Mouse (Mus musculus): ENCODE measurements around the gene Fut7. TPM values are rescaled to one million over a fixed set of nuclear protein-coding genes. Genes with fewer than 3 reads are reported as not detected.

Fut7 gene
- polyA plus RNA-seq, 1 experiment, result not detected

DNA sequence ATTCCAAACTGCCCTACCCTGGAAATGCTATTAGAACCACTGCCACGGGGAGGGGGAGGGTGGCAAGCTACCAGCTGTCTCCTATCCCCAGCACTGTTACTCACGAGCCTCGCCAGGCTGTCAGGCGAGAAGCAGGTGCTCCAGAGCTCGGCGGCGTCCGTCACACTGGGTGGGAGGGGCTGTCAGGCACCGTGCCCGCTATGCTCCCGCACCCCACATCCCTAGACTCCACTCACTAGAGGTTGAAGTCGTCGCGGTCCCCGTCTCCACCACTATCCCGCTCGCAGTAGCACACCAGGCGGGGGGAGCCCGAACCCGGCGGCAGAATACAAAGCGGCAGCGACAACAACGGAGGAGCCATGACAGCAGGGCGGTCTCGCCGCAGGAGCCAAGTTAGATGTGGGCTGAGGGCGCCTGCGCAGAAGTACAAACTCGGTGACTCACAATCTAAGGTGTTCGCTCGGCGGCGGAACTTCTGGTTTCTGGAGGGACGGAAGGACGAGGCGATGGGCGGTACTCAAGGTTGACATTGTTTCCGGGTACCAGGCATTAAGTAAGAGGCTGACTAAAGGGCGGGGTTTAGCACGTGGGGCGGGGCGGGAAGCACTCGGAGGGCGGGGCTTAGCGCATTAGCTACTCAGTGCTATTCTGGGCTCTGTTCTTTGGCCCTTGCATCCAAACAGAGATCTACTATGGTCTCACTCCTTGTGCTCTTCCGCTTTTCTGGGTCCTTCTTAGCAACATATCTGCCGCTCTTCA lies 37.7 kb downstream of the Fut7 start, which contains the start of gene Paxx:
Gene Paxx (minus strand): TSS at position 544 of the 759 bp plus-strand sequence.
- Histone ChIP-seq H3K27ac (replicated peaks; ENCODE audit: low read depth, low read length) (peak within 1 kb of the TSS; percentile 90), H3K4me1 (ENCODE audit: control insufficient read depth, insufficient read depth, insufficient read length, low read length) (peaks cover 18% of the 10 kb centered on the region), H3K4me3 (ENCODE audit: insufficient read depth, low read depth, low read length) (peak within 1 kb of the TSS; percentile 96)

- Histone ChIP-seq H3K4me1 (ENCODE audit: control insufficient read depth, insufficient read depth, insufficient read length, low read length) (peaks cover 22% of the 10 kb centered on the region), H3K27ac (replicated peaks; ENCODE audit: low read depth, low read length) (peak overlapping the region; percentile 74), H3K4me3 (ENCODE audit: insufficient read depth, low read depth, low read length) (peak overlapping the region; percentile 43)
Observed at GRCm38 (mm10) chr2:25461407-25461806, 38.3 kb downstream of the Fut7 start.

DNA sequence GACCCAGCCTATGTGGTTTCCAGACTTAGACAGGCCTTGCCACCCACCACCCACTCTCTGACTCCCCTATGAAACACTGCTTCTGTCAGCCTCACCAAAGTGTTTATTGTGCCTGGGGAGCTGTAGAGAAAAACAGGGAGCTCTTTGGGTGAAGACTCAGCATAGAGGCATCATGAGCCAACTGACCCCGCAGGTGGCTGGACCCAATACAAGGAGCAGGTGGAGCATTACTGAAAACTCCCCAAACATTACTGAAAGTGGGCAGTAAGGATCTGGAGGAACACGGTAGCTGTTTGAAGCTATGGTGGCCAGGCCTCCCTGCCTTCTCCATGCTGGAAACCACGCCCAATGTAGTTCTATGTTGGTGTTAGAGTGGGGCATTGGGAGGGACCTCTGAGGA lies 40.6 kb downstream of the Fut7 start:
- H3K27ac ChIP-seq (replicated peaks; ENCODE audit: low read depth, low read length), result no peak overlapping the region
- no peak overlapping the region for H3K4me3 ChIP-seq (ENCODE audit: insufficient read depth, low read depth, low read length)
- H3K4me1 ChIP-seq (ENCODE audit: control insufficient read depth, insufficient read depth, insufficient read length, low read length), result peaks cover 22% of the 10 kb centered on the region

GRCm38 (mm10) chr2:25465256-25465655 lies 42.2 kb downstream of the Fut7 start:
- peak overlapping the region; percentile 68 for H3K27ac ChIP-seq (replicated peaks; ENCODE audit: low read depth, low read length)
- H3K4me3 ChIP-seq (ENCODE audit: insufficient read depth, low read depth, low read length), result no peak overlapping the region
- H3K4me1 ChIP-seq (ENCODE audit: control insufficient read depth, insufficient read depth, insufficient read length, low read length), result peaks cover 22% of the 10 kb centered on the region

- Histone ChIP-seq H3K4me3 (ENCODE audit: insufficient read depth, low read depth, low read length) (no peak overlapping the region), H3K4me1 (ENCODE audit: control insufficient read depth, insufficient read depth, insufficient read length, low read length) (peaks cover 22% of the 10 kb centered on the region), H3K27ac (replicated peaks; ENCODE audit: low read depth, low read length) (peak overlapping the region; percentile 68)
Observed at GRCm38 (mm10) chr2:25465816-25466635, 43.0 kb downstream of the Fut7 start.

- Histone ChIP-seq H3K4me3 (ENCODE audit: insufficient read depth, low read depth, low read length) (no peak overlapping the region), H3K27ac (replicated peaks; ENCODE audit: low read depth, low read length) (no peak overlapping the region), H3K4me1 (ENCODE audit: control insufficient read depth, insufficient read depth, insufficient read length, low read length) (peaks cover 18% of the 10 kb centered on the region)
Observed at GRCm38 (mm10) chr2:25467606-25468303, 44.7 kb downstream of the Fut7 start.

- no peak overlapping the region for H3K27ac ChIP-seq (replicated peaks; ENCODE audit: low read depth, low read length)
- peaks cover 28% of the 10 kb centered on the region for H3K4me1 ChIP-seq (ENCODE audit: control insufficient read depth, insufficient read depth, insufficient read length, low read length)
- H3K4me3 ChIP-seq (ENCODE audit: insufficient read depth, low read depth, low read length), result no peak overlapping the region
Observed at GRCm38 (mm10) chr2:25468962-25469915, 46.2 kb downstream of the Fut7 start.

DNA sequence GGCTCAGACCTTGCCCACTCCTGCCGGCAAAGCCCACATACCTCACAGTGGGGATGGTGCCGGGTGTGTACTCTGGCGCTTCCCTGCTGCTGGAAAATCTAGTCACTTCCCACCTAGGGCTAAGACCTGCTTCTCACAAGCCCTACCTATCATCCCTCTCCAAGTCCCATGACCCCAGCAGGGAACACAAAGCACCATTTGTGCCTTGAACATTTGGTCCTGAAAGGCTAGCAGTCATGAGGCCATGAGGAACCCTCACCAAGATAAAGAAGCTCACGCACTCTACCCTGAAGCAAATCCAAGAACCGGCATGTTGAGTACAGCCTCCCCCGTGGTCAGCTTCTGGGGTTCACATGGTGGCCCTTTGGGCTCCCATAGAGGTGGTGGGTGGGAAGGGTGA lies 46.9 kb downstream of the Fut7 start, which contains the start of gene Ptgds:
Gene Ptgds (minus strand): TSS at position 78 of the 400 bp plus-strand sequence.
- H3K4me3 ChIP-seq (ENCODE audit: insufficient read depth, low read depth, low read length), result no peak within 1 kb of the TSS

GRCm38 (mm10) chr2:25472550-25472949 lies 49.5 kb downstream of the Fut7 start:
- peak overlapping the region; percentile 100 for H3K27ac ChIP-seq (replicated peaks; ENCODE audit: low read depth, low read length)
- peaks cover 16% of the 10 kb centered on the region for H3K4me1 ChIP-seq (ENCODE audit: control insufficient read depth, insufficient read depth, insufficient read length, low read length)
- no peak overlapping the region for H3K4me3 ChIP-seq (ENCODE audit: insufficient read depth, low read depth, low read length)

More for the DNA sequence above, 46.9 kb downstream of the Fut7 start, which contains the start of gene Ptgds:
- peaks cover 27% of the 10 kb centered on the region for H3K4me1 ChIP-seq (ENCODE audit: control insufficient read depth, insufficient read depth, insufficient read length, low read length)
- no peak within 1 kb of the TSS for H3K27ac ChIP-seq (replicated peaks; ENCODE audit: low read depth, low read length)

Other genes starting within 250 kb of the Fut7 start
- 6.4 and 7.1 TPM in 2 replicates for gene Nrarp, start 242.5 kb upstream of the Fut7 start, polyA plus RNA-seq (2012; ENCODE audit: insufficient read depth, insufficient read length, missing spikeins)
- gene Tor4a, start 226.4 kb upstream of the Fut7 start, polyA plus RNA-seq (2012; ENCODE audit: insufficient read depth, insufficient read length, missing spikeins), result 1.8 and 6.0 TPM in 2 replicates
- 15.4 and 19.0 TPM in 2 replicates for gene Nelfb, start 211.8 kb upstream of the Fut7 start, polyA plus RNA-seq (2012; ENCODE audit: insufficient read depth, insufficient read length, missing spikeins)
- gene Stpg3, start 208.6 kb upstream of the Fut7 start, polyA plus RNA-seq (2012; ENCODE audit: insufficient read depth, insufficient read length, missing spikeins), result not detected in 2 replicates
- gene Fam166a, start 204.5 kb upstream of the Fut7 start, polyA plus RNA-seq (2012; ENCODE audit: insufficient read depth, insufficient read length, missing spikeins), result not detected in 2 replicates
- gene Tubb4b, start 198.6 kb upstream of the Fut7 start, polyA plus RNA-seq (2012; ENCODE audit: insufficient read depth, insufficient read length, missing spikeins), result 193 and 284 TPM in 2 replicates
- gene Slc34a3, start 188.9 kb upstream of the Fut7 start, polyA plus RNA-seq (2012; ENCODE audit: insufficient read depth, insufficient read length, missing spikeins), result not detected in 2 replicates
- gene Rnf224, start 186.5 kb upstream of the Fut7 start, polyA plus RNA-seq (2012; ENCODE audit: insufficient read depth, insufficient read length, missing spikeins), result not detected in 2 replicates
- gene Rnf208, start 181.0 kb upstream of the Fut7 start, polyA plus RNA-seq (2012; ENCODE audit: insufficient read depth, insufficient read length, missing spikeins), result not detected in 2 replicates
- gene Cysrt1, start 180.8 kb upstream of the Fut7 start, polyA plus RNA-seq (2012; ENCODE audit: insufficient read depth, insufficient read length, missing spikeins), result not detected in 2 replicates
- 2.3 and 5.4 TPM in 2 replicates for gene AL732309.1, start 176.4 kb upstream of the Fut7 start, polyA plus RNA-seq (2012; ENCODE audit: insufficient read depth, insufficient read length, missing spikeins)
- gene Tmem203, start 167.8 kb upstream of the Fut7 start, polyA plus RNA-seq (2012; ENCODE audit: insufficient read depth, insufficient read length, missing spikeins), result 13.5 and 18.9 TPM in 2 replicates
- gene Tprn, start 160.6 kb upstream of the Fut7 start, polyA plus RNA-seq (2012; ENCODE audit: insufficient read depth, insufficient read length, missing spikeins), result 1.7 and 3.7 TPM in 2 replicates
- 41.7 and 44.0 TPM in 2 replicates for gene Ssna1, start 150.8 kb upstream of the Fut7 start, polyA plus RNA-seq (2012; ENCODE audit: insufficient read depth, insufficient read length, missing spikeins)
- 18.6 and 23.7 TPM in 2 replicates for gene Anapc2, start 150.8 kb upstream of the Fut7 start, polyA plus RNA-seq (2012; ENCODE audit: insufficient read depth, insufficient read length, missing spikeins)
- not detected in 2 replicates for gene Tmem210, start 135.1 kb upstream of the Fut7 start, polyA plus RNA-seq (2012; ENCODE audit: insufficient read depth, insufficient read length, missing spikeins)
- not detected in 2 replicates for gene Lrrc26, start 133.4 kb upstream of the Fut7 start, polyA plus RNA-seq (2012; ENCODE audit: insufficient read depth, insufficient read length, missing spikeins)
- not detected in 2 replicates for gene Grin1, start 104.1 kb upstream of the Fut7 start, polyA plus RNA-seq (2012; ENCODE audit: insufficient read depth, insufficient read length, missing spikeins)
- 11.3 and 16.0 TPM in 2 replicates for gene Man1b1, start 90.9 kb upstream of the Fut7 start, polyA plus RNA-seq (2012; ENCODE audit: insufficient read depth, insufficient read length, missing spikeins)
- gene Dpp7, start 66.9 kb upstream of the Fut7 start, polyA plus RNA-seq (2012; ENCODE audit: insufficient read depth, insufficient read length, missing spikeins), result 11.1 and 15.0 TPM in 2 replicates
- gene Uap1l1, start 57.6 kb upstream of the Fut7 start, polyA plus RNA-seq (2012; ENCODE audit: insufficient read depth, insufficient read length, missing spikeins), result 6.1 and 9.1 TPM in 2 replicates
- not detected in 2 replicates for gene Sapcd2, start 50.9 kb upstream of the Fut7 start, polyA plus RNA-seq (2012; ENCODE audit: insufficient read depth, insufficient read length, missing spikeins)
- 11.3 and 18.4 TPM in 2 replicates for gene Entpd2, start 27.4 kb upstream of the Fut7 start, polyA plus RNA-seq (2012; ENCODE audit: insufficient read depth, insufficient read length, missing spikeins)
- 32.5 and 41.5 TPM in 2 replicates for gene Npdc1, start 23.9 kb upstream of the Fut7 start, polyA plus RNA-seq (2012; ENCODE audit: insufficient read depth, insufficient read length, missing spikeins)
- gene Abca2, start 5.4 kb downstream of the Fut7 start, polyA plus RNA-seq (2012; ENCODE audit: insufficient read depth, insufficient read length, missing spikeins), result 30.0 and 52.4 TPM in 2 replicates
- not detected in 2 replicates for gene Clic3, start 33.6 kb downstream of the Fut7 start, polyA plus RNA-seq (2012; ENCODE audit: insufficient read depth, insufficient read length, missing spikeins)
- 195 and 218 TPM in 2 replicates for gene Paxx, start 37.8 kb downstream of the Fut7 start, polyA plus RNA-seq (2012; ENCODE audit: insufficient read depth, insufficient read length, missing spikeins)
- 15.2 and 46.8 TPM in 2 replicates for gene Ptgds, start 46.8 kb downstream of the Fut7 start, polyA plus RNA-seq (2012; ENCODE audit: insufficient read depth, insufficient read length, missing spikeins)
- not detected in 2 replicates for gene Lcn12, start 70.6 kb downstream of the Fut7 start, polyA plus RNA-seq (2012; ENCODE audit: insufficient read depth, insufficient read length, missing spikeins)
- gene Fbxw5, start 77.5 kb downstream of the Fut7 start, polyA plus RNA-seq (2012; ENCODE audit: insufficient read depth, insufficient read length, missing spikeins), result 41.1 and 47.3 TPM in 2 replicates
- 6.6 and 9.2 TPM in 2 replicates for gene C8g, start 78.5 kb downstream of the Fut7 start, polyA plus RNA-seq (2012; ENCODE audit: insufficient read depth, insufficient read length, missing spikeins)
- 7.0 and 12.9 TPM in 2 replicates for gene Traf2, start 123.7 kb downstream of the Fut7 start, polyA plus RNA-seq (2012; ENCODE audit: insufficient read depth, insufficient read length, missing spikeins)
- 398 and 454 TPM in 2 replicates for gene Edf1, start 134.6 kb downstream of the Fut7 start, polyA plus RNA-seq (2012; ENCODE audit: insufficient read depth, insufficient read length, missing spikeins)
- 0.36 and 0.54 TPM in 2 replicates for gene Mamdc4, start 151.6 kb downstream of the Fut7 start, polyA plus RNA-seq (2012; ENCODE audit: insufficient read depth, insufficient read length, missing spikeins)
- gene Phpt1, start 152.0 kb downstream of the Fut7 start, polyA plus RNA-seq (2012; ENCODE audit: insufficient read depth, insufficient read length, missing spikeins), result 70.7 and 86.8 TPM in 2 replicates
- gene Ajm1, start 158.5 kb downstream of the Fut7 start, polyA plus RNA-seq (2012; ENCODE audit: insufficient read depth, insufficient read length, missing spikeins), result 0.44 TPM in 1 of 2 replicates, not detected in the other
- gene Rabl6, start 185.3 kb downstream of the Fut7 start, polyA plus RNA-seq (2012; ENCODE audit: insufficient read depth, insufficient read length, missing spikeins), result 29.2 and 42.8 TPM in 2 replicates
- not detected in 2 replicates for gene Ccdc183, start 194.4 kb downstream of the Fut7 start, polyA plus RNA-seq (2012; ENCODE audit: insufficient read depth, insufficient read length, missing spikeins)
- 30.9 and 34.5 TPM in 2 replicates for gene Tmem141, start 198.7 kb downstream of the Fut7 start, polyA plus RNA-seq (2012; ENCODE audit: insufficient read depth, insufficient read length, missing spikeins)
- gene Fcna, start 204.8 kb downstream of the Fut7 start, polyA plus RNA-seq (2012; ENCODE audit: insufficient read depth, insufficient read length, missing spikeins), result 6.3 and 7.8 TPM in 2 replicates
- not detected in 2 replicates for gene Lcn8, start 229.9 kb downstream of the Fut7 start, polyA plus RNA-seq (2012; ENCODE audit: insufficient read depth, insufficient read length, missing spikeins)
- not detected in 2 replicates for gene Lcn5, start 234.7 kb downstream of the Fut7 start, polyA plus RNA-seq (2012; ENCODE audit: insufficient read depth, insufficient read length, missing spikeins)